Mouse (Mus musculus) v-Abl transformed pro-B cells (cell line): ENCODE results near the gene Phf23.

ENCODE experiments used
- in situ Hi-C, 2 experiments: fragments of 400-800 bp; cut with MboI; formaldehyde crosslinking; loops; one replicate each; pipeline ENCODE4 v1.15.1; 2025; ENCODE audit not compliant: unreplicated experiment in 2 of 2

The Phf23 gene

GRCm38 (mm10) chr11:69968793-69969192 lies 26.8 kb upstream of the Phf23 start:
- in situ Hi-C loops = no loop called here

- in situ Hi-C loops = no loop called here
Measured at GRCm38 (mm10) chr11:69970222-69970621, 25.4 kb upstream of the Phf23 start.

GRCm38 (mm10) chr11:69970775-69971174 lies 24.8 kb upstream of the Phf23 start:
- in situ Hi-C loops = no loop called here

GRCm38 (mm10) chr11:69974907-69975306 lies 20.7 kb upstream of the Phf23 start:
- in situ Hi-C loops = loop anchor here in 1 of 2 experiments (25.0 kb wide), 2 partner anchors 563 to 913 kb away; partner anchors contain the start of genes Borcs6, Kdm6b and Tmem107

GRCm38 (mm10) chr11:69976271-69976670 lies 19.3 kb upstream of the Phf23 start:
- in situ Hi-C loops = loop anchor here in 1 of 2 experiments (25.0 kb wide), 2 partner anchors 564 to 914 kb away; partner anchors contain the start of genes Borcs6, Kdm6b and Tmem107

- in situ Hi-C loops = loop anchor here in 1 of 2 experiments (25.0 kb wide), 2 partner anchors 568 to 918 kb away; partner anchors contain the start of genes Borcs6, Kdm6b and Tmem107
Measured at GRCm38 (mm10) chr11:69979827-69980195, 15.8 kb upstream of the Phf23 start.

- in situ Hi-C loops = loop anchor here in 1 of 2 experiments (25.0 kb wide), 2 partner anchors 568 to 918 kb away; partner anchors contain the start of genes Borcs6, Kdm6b and Tmem107
Measured at GRCm38 (mm10) chr11:69980196-69981140, 15.1 kb upstream of the Phf23 start.

GRCm38 (mm10) chr11:69981141-69981762 lies 14.3 kb upstream of the Phf23 start, which contains the start of gene Ctdnep1:
TSS of gene Ctdnep1 (plus strand) at chr11:69981156.
- in situ Hi-C loops = loop anchor here in 1 of 2 experiments (25.0 kb wide), 2 partner anchors 569 to 919 kb away; partner anchors contain the start of genes Borcs6, Kdm6b and Tmem107

- in situ Hi-C loops = loop anchor here in 1 of 2 experiments (25.0 kb wide), 2 partner anchors 570 to 920 kb away; partner anchors contain the start of genes Borcs6, Kdm6b and Tmem107
Measured at GRCm38 (mm10) chr11:69982225-69982624, 13.4 kb upstream of the Phf23 start, which contains the start of gene Elp5. TSS of gene Elp5 (minus strand) at chr11:69982517.

- in situ Hi-C loops = loop anchor here in 1 of 2 experiments (25.0 kb wide), 2 partner anchors 571 to 921 kb away; partner anchors contain the start of genes Borcs6, Kdm6b and Tmem107
Measured at GRCm38 (mm10) chr11:69982877-69983276, 12.7 kb upstream of the Phf23 start.

- in situ Hi-C loops = loop anchor here in 1 of 2 experiments (25.0 kb wide), 2 partner anchors 571 to 921 kb away; partner anchors contain the start of genes Borcs6, Kdm6b and Tmem107
Measured at GRCm38 (mm10) chr11:69983377-69983776, 12.2 kb upstream of the Phf23 start.

GRCm38 (mm10) chr11:69984431-69984830 lies 11.1 kb upstream of the Phf23 start:
- in situ Hi-C loops = loop anchor here in 1 of 2 experiments (25.0 kb wide), 2 partner anchors 572 to 922 kb away; partner anchors contain the start of genes Borcs6, Kdm6b and Tmem107

GRCm38 (mm10) chr11:69989949-69990348 lies 5.6 kb upstream of the Phf23 start:
- in situ Hi-C loops = loop anchor here in 1 of 2 experiments (25.0 kb wide), 2 partner anchors 578 to 928 kb away; partner anchors contain the start of genes Borcs6, Kdm6b and Tmem107

- in situ Hi-C loops = loop anchor here in 1 of 2 experiments (25.0 kb wide), 2 partner anchors 579 to 929 kb away; partner anchors contain the start of genes Borcs6, Kdm6b and Tmem107
Measured at GRCm38 (mm10) chr11:69990850-69991691, 4.5 kb upstream of the Phf23 start, which contains the start of gene Gabarap. TSS of gene Gabarap (plus strand) at chr11:69991143.

- in situ Hi-C loops = loop anchor here in 1 of 2 experiments (25.0 kb wide), 2 partner anchors 579 to 929 kb away; partner anchors contain the start of genes Borcs6, Kdm6b and Tmem107
Measured at GRCm38 (mm10) chr11:69991711-69992110, 3.9 kb upstream of the Phf23 start.

- in situ Hi-C loops = loop anchor here in 1 of 2 experiments (25.0 kb wide), 2 partner anchors 580 to 930 kb away; partner anchors contain the start of genes Borcs6, Kdm6b and Tmem107
Measured at GRCm38 (mm10) chr11:69992396-69992795, 3.2 kb upstream of the Phf23 start.

- in situ Hi-C loops = loop anchor here in 1 of 2 experiments (25.0 kb wide), 2 partner anchors 581 to 931 kb away; partner anchors contain the start of genes Borcs6, Kdm6b and Tmem107
Measured at GRCm38 (mm10) chr11:69992932-69993331, 2.6 kb upstream of the Phf23 start.

GRCm38 (mm10) chr11:69994401-69995090 lies 1.0 kb upstream of the Phf23 start:
- in situ Hi-C loops = loop anchor here in 1 of 2 experiments (25.0 kb wide), 2 partner anchors 582 to 932 kb away; partner anchors contain the start of genes Borcs6, Kdm6b and Tmem107
